Mouse (Mus musculus): Measurements from ENCODE around the gene Ctdsp1. TPM values are rescaled to one million over a fixed set of nuclear protein-coding genes. Genes with fewer than 3 reads are reported as not detected.

Ctdsp1 gene
- polyA plus RNA-seq (2014; fragmentation: Nextera tagmentation; extraction: Ambion mirVana): 60.0 and 66.2 TPM in 2 replicates

- Histone ChIP-seq H3K27ac (replicated peaks; ENCODE audit: low read depth, low read length) (peak within 1 kb of the TSS; percentile 96), H3K4me2 (ENCODE audit: low read depth, low read length) (peak within 1 kb of the TSS; percentile 97), H3K36me3 (replicated peaks; ENCODE audit: control insufficient read depth, insufficient read depth, low read depth, low read length) (peaks cover 8% of the 10 kb centered on the region), H3K4me3 (ENCODE audit: low read depth, low read length) (peak within 1 kb of the TSS; percentile 98), H3K9ac (replicated peaks; ENCODE audit: low read length) (peak within 1 kb of the TSS; percentile 96), H3K4me1 (ENCODE audit: control insufficient read depth, insufficient read depth, low read length) (peaks cover 3% of the 10 kb centered on the region; the same call in 1 of the 2 replicates), H3K9me3 (replicated peaks; ENCODE audit: control insufficient read depth, low read length) (no peaks in the 10 kb centered on the region), H3K27me3 (ENCODE audit: control insufficient read depth, insufficient read depth, low read length) (peaks cover 2% of the 10 kb centered on the region; the same call in 1 of the 2 replicates)
- ATAC-seq (replicated peaks; ENCODE audit: insufficient number of reproducible peaks, low FRiP score, low TSS enrichment, low read depth) (peak; percentile 63), DNase-seq (ENCODE audit: low spot score) (peak; percentile 98)
- WGBS: 4% methylated on average over 44 of the region's 51 CpGs
Observed at GRCm38 (mm10) chr1:74390924-74391748, at the start of gene Ctdsp1. Gene Ctdsp1 (plus strand): TSS chr1:74391509.

GRCm38 (mm10) chr1:74341898-74342297, 49.4 kb upstream of the Ctdsp1 start:
- H3K27ac ChIP-seq (replicated peaks; ENCODE audit: low read depth, low read length): no peak overlapping the region
- no peak for ATAC-seq (replicated peaks; ENCODE audit: insufficient number of reproducible peaks, low FRiP score, low TSS enrichment, low read depth)

GRCm38 (mm10) chr1:74342308-74342707, 49.0 kb upstream of the Ctdsp1 start:
- Histone ChIP-seq H3K27ac (replicated peaks; ENCODE audit: low read depth, low read length) (no peak overlapping the region), H3K9ac (replicated peaks; ENCODE audit: low read length) (no peak overlapping the region)

More at GRCm38 (mm10) chr1:74341898-74342297, 49.4 kb upstream of the Ctdsp1 start:
- Histone ChIP-seq H3K27me3 (ENCODE audit: control insufficient read depth, insufficient read depth, low read length) (no peaks in the 10 kb centered on the region), H3K9ac (replicated peaks; ENCODE audit: low read length) (no peak overlapping the region), H3K9me3 (replicated peaks; ENCODE audit: control insufficient read depth, low read length) (no peaks in the 10 kb centered on the region), H3K36me3 (replicated peaks; ENCODE audit: control insufficient read depth, insufficient read depth, low read depth, low read length) (no peaks in the 10 kb centered on the region), H3K4me1 (ENCODE audit: control insufficient read depth, insufficient read depth, low read length) (no peaks in the 10 kb centered on the region), H3K4me2 (ENCODE audit: low read depth, low read length) (no peak overlapping the region), H3K4me3 (ENCODE audit: low read depth, low read length) (no peak overlapping the region)
- 88% methylated on average over 7 of the region's 7 CpGs for WGBS
- no peak for DNase-seq (ENCODE audit: low spot score)

GRCm38 (mm10) chr1:74343161-74343560, 48.1 kb upstream of the Ctdsp1 start:
- H3K27ac ChIP-seq (replicated peaks; ENCODE audit: low read depth, low read length): no peak overlapping the region
- no peak overlapping the region for H3K4me2 ChIP-seq (ENCODE audit: low read depth, low read length)

More at GRCm38 (mm10) chr1:74342308-74342707, 49.0 kb upstream of the Ctdsp1 start:
- no peak for DNase-seq (ENCODE audit: low spot score)
- H3K4me1 ChIP-seq (ENCODE audit: control insufficient read depth, insufficient read depth, low read length): no peaks in the 10 kb centered on the region
- no peak for ATAC-seq (replicated peaks; ENCODE audit: insufficient number of reproducible peaks, low FRiP score, low TSS enrichment, low read depth)
- no peaks in the 10 kb centered on the region for H3K36me3 ChIP-seq (replicated peaks; ENCODE audit: control insufficient read depth, insufficient read depth, low read depth, low read length)
- no peak overlapping the region for H3K4me3 ChIP-seq (ENCODE audit: low read depth, low read length)
- no peaks in the 10 kb centered on the region for H3K9me3 ChIP-seq (replicated peaks; ENCODE audit: control insufficient read depth, low read length)
- H3K27me3 ChIP-seq (ENCODE audit: control insufficient read depth, insufficient read depth, low read length): no peaks in the 10 kb centered on the region
- no peak overlapping the region for H3K4me2 ChIP-seq (ENCODE audit: low read depth, low read length)
- 81% methylated on average over 1 of the region's 1 CpGs for WGBS

GRCm38 (mm10) chr1:74344163-74344916, 47.0 kb upstream of the Ctdsp1 start:
- Histone ChIP-seq H3K27me3 (ENCODE audit: control insufficient read depth, insufficient read depth, low read length) (no peaks in the 10 kb centered on the region), H3K36me3 (replicated peaks; ENCODE audit: control insufficient read depth, insufficient read depth, low read depth, low read length) (no peaks in the 10 kb centered on the region; the same call in 1 of the 2 replicates), H3K4me1 (ENCODE audit: control insufficient read depth, insufficient read depth, low read length) (no peaks in the 10 kb centered on the region), H3K27ac (replicated peaks; ENCODE audit: low read depth, low read length) (no peak overlapping the region), H3K9me3 (replicated peaks; ENCODE audit: control insufficient read depth, low read length) (no peaks in the 10 kb centered on the region), H3K9ac (replicated peaks; ENCODE audit: low read length) (no peak overlapping the region), H3K4me3 (ENCODE audit: low read depth, low read length) (no peak overlapping the region), H3K4me2 (ENCODE audit: low read depth, low read length) (no peak overlapping the region)
- DNase-seq (ENCODE audit: low spot score): no peak
- WGBS: 77% methylated on average over 11 of the region's 11 CpGs
- no peak for ATAC-seq (replicated peaks; ENCODE audit: insufficient number of reproducible peaks, low FRiP score, low TSS enrichment, low read depth)

More at GRCm38 (mm10) chr1:74343161-74343560, 48.1 kb upstream of the Ctdsp1 start:
- H3K9ac ChIP-seq (replicated peaks; ENCODE audit: low read length): no peak overlapping the region
- no peaks in the 10 kb centered on the region for H3K9me3 ChIP-seq (replicated peaks; ENCODE audit: control insufficient read depth, low read length)
- no peak for ATAC-seq (replicated peaks; ENCODE audit: insufficient number of reproducible peaks, low FRiP score, low TSS enrichment, low read depth)
- no peak overlapping the region for H3K4me3 ChIP-seq (ENCODE audit: low read depth, low read length)
- no peaks in the 10 kb centered on the region for H3K27me3 ChIP-seq (ENCODE audit: control insufficient read depth, insufficient read depth, low read length)
- H3K4me1 ChIP-seq (ENCODE audit: control insufficient read depth, insufficient read depth, low read length): no peaks in the 10 kb centered on the region
- no peak for DNase-seq (ENCODE audit: low spot score)
- H3K36me3 ChIP-seq (replicated peaks; ENCODE audit: control insufficient read depth, insufficient read depth, low read depth, low read length): no peaks in the 10 kb centered on the region
- 74% methylated on average over 5 of the region's 5 CpGs for WGBS

GRCm38 (mm10) chr1:74351185-74351769, 40.0 kb upstream of the Ctdsp1 start:
- Histone ChIP-seq H3K27me3 (ENCODE audit: control insufficient read depth, insufficient read depth, low read length) (no peaks in the 10 kb centered on the region), H3K4me3 (ENCODE audit: low read depth, low read length) (no peak overlapping the region), H3K9me3 (replicated peaks; ENCODE audit: control insufficient read depth, low read length) (no peaks in the 10 kb centered on the region), H3K4me1 (ENCODE audit: control insufficient read depth, insufficient read depth, low read length) (no peaks in the 10 kb centered on the region), H3K9ac (replicated peaks; ENCODE audit: low read length) (no peak overlapping the region), H3K36me3 (replicated peaks; ENCODE audit: control insufficient read depth, insufficient read depth, low read depth, low read length) (no peaks in the 10 kb centered on the region; the same call in 1 of the 2 replicates), H3K27ac (replicated peaks; ENCODE audit: low read depth, low read length) (no peak overlapping the region), H3K4me2 (ENCODE audit: low read depth, low read length) (no peak overlapping the region)
- DNase-seq (ENCODE audit: low spot score): no peak
- no peak for ATAC-seq (replicated peaks; ENCODE audit: insufficient number of reproducible peaks, low FRiP score, low TSS enrichment, low read depth)
- 90% methylated on average over 13 of the region's 13 CpGs for WGBS

GRCm38 (mm10) chr1:74352532-74353096, 38.7 kb upstream of the Ctdsp1 start:
- H3K27ac ChIP-seq (replicated peaks; ENCODE audit: low read depth, low read length): no peak overlapping the region
- H3K4me3 ChIP-seq (ENCODE audit: low read depth, low read length): no peak overlapping the region
- no peaks in the 10 kb centered on the region for H3K4me1 ChIP-seq (ENCODE audit: control insufficient read depth, insufficient read depth, low read length)
- DNase-seq (ENCODE audit: low spot score) (no peak), ATAC-seq (replicated peaks; ENCODE audit: insufficient number of reproducible peaks, low FRiP score, low TSS enrichment, low read depth) (no peak)
- WGBS: 61% methylated on average over 5 of the region's 5 CpGs
- H3K4me2 ChIP-seq (ENCODE audit: low read depth, low read length): no peak overlapping the region
- no peaks in the 10 kb centered on the region for H3K9me3 ChIP-seq (replicated peaks; ENCODE audit: control insufficient read depth, low read length)
- H3K36me3 ChIP-seq (replicated peaks; ENCODE audit: control insufficient read depth, insufficient read depth, low read depth, low read length): no peaks in the 10 kb centered on the region; the same call in 1 of the 2 replicates
- no peak overlapping the region for H3K9ac ChIP-seq (replicated peaks; ENCODE audit: low read length)
- H3K27me3 ChIP-seq (ENCODE audit: control insufficient read depth, insufficient read depth, low read length): no peaks in the 10 kb centered on the region
